Mouse (Mus musculus) ES-Bruce4 (cell line): ENCODE measurements around the gene D630023F18Rik. TPM values are rescaled to one million over a fixed set of nuclear protein-coding genes. Genes with fewer than 3 reads are reported as not detected.

Source experiments
- H3K27ac ChIP-seq: 2 replicates; pipeline ENCODE4 v1.5.1; 2012; ENCODE audit warnings: low read length, inconsistent platforms; ENCODE audit not compliant: insufficient read depth
- H3K27me3 ChIP-seq: 2 replicates; pipeline ENCODE4 v1.6.1; 2012; ENCODE audit warnings: mild to moderate bottlenecking, low read length, inconsistent platforms; ENCODE audit not compliant: control insufficient read depth, poor library complexity, insufficient read depth, severe bottlenecking
- H3K36me3 ChIP-seq: 2 replicates; pipeline ENCODE4 v1.6.1; 2012; ENCODE audit warnings: inconsistent platforms, mild to moderate bottlenecking, low read length, moderate library complexity; ENCODE audit not compliant: control insufficient read depth, poor library complexity, insufficient read depth, severe bottlenecking
- H3K4me1 ChIP-seq: one replicate; pipeline ENCODE4 v1.8.1; 2011; ENCODE audit warnings: low read length; ENCODE audit not compliant: control insufficient read depth, insufficient read depth
- H3K4me3 ChIP-seq: 2 replicates; pipeline ENCODE4 v1.5.1; 2011; ENCODE audit warnings: low read depth, mild to moderate bottlenecking, low read length
- H3K9ac ChIP-seq: 2 replicates; pipeline ENCODE4 v1.6.1; 2012; ENCODE audit warnings: low read depth, mild to moderate bottlenecking, inconsistent platforms; ENCODE audit not compliant: poor library complexity, severe bottlenecking
- H3K9me3 ChIP-seq: replicated peaks from 2 replicates; pipeline ENCODE4 v1.6.1; 2012; ENCODE audit warnings: mild to moderate bottlenecking, low read length, inconsistent platforms; ENCODE audit not compliant: control insufficient read depth, poor library complexity, insufficient read depth, severe bottlenecking
- CTCF ChIP-seq: IDR thresholded peaks from one replicate; pipeline ENCODE4 v1.8.1; 2011; ENCODE audit warnings: low read depth, low read length
- EP300 ChIP-seq: IDR thresholded peaks from 2 replicates; pipeline ENCODE4 v1.6.1; 2011; ENCODE audit warnings: low read depth, low read length; ENCODE audit not compliant: insufficient read depth
- POLR2A ChIP-seq: IDR thresholded peaks from one replicate; pipeline ENCODE4 v1.8.1; 2011; ENCODE audit warnings: low read length; ENCODE audit not compliant: insufficient read depth
- polyA plus RNA-seq: library from polyadenylated mRNA; stranded (reverse); fragments of >200 nt; gene quantifications from 2 replicates; pipeline ENCODE4 v1.2.4, GENCODE M21; 2011; ENCODE audit warnings: low read depth; ENCODE audit not compliant: missing spikeins, insufficient read depth, insufficient read length

Gene D630023F18Rik
- polyA plus RNA-seq, 1 experiment = 9.9 TPM

- Histone ChIP-seq H3K9me3 (no peaks in the 10 kb centered on the region), H3K4me3 (no peak overlapping the region), H3K36me3 (no peaks in the 10 kb centered on the region), H3K9ac (no peak overlapping the region), H3K27ac (no peak overlapping the region), H3K27me3 (no peaks in the 10 kb centered on the region), H3K4me1 (peaks cover 2% of the 10 kb centered on the region)
- no peak for TF ChIP-seq EP300
- TF ChIP-seq CTCF = no peak
- TF ChIP-seq POLR2A = no peak
Observed at GRCm38 (mm10) chr1:65107654-65108279, 15.2 kb downstream of the D630023F18Rik start.

- no peak within 1 kb of the TSS for H3K27ac ChIP-seq
- no peak within 1 kb of the TSS for H3K9ac ChIP-seq
- no peaks in the 10 kb centered on the region for H3K36me3 ChIP-seq
- H3K4me3 ChIP-seq = peak within 1 kb of the TSS; percentile 46; the same call in 1 of the 2 replicates
- no peaks in the 10 kb centered on the region for H3K9me3 ChIP-seq
- H3K4me1 ChIP-seq = peaks cover 2% of the 10 kb centered on the region
- TF ChIP-seq POLR2A = no peak
- no peak for TF ChIP-seq EP300
- TF ChIP-seq CTCF = no peak
- no peaks in the 10 kb centered on the region for H3K27me3 ChIP-seq
Observed at GRCm38 (mm10) chr1:65103273-65103672, 19.7 kb downstream of the D630023F18Rik start, which contains the start of gene Cryga. TSS of gene Cryga (minus strand) at chr1:65103373.

GRCm38 (mm10) chr1:65096953-65097352 is 26.1 kb downstream of the D630023F18Rik start:
- no peak for TF ChIP-seq CTCF
- TF ChIP-seq POLR2A = no peak
- TF ChIP-seq EP300 = no peak
- no peak overlapping the region for H3K4me3 ChIP-seq
- H3K9ac ChIP-seq = no peak overlapping the region
- H3K27me3 ChIP-seq = no peaks in the 10 kb centered on the region
- no peaks in the 10 kb centered on the region for H3K9me3 ChIP-seq
- H3K4me1 ChIP-seq = no peaks in the 10 kb centered on the region
- H3K27ac ChIP-seq = no peak overlapping the region
- no peaks in the 10 kb centered on the region for H3K36me3 ChIP-seq

- no peaks in the 10 kb centered on the region for H3K9me3 ChIP-seq
- TF ChIP-seq CTCF (no peak), EP300 (no peak), POLR2A (no peak)
Observed at GRCm38 (mm10) chr1:65091566-65091965, 31.4 kb downstream of the D630023F18Rik start.

GRCm38 (mm10) chr1:65090370-65090769 is 32.6 kb downstream of the D630023F18Rik start:
- Histone ChIP-seq H3K36me3 (no peaks in the 10 kb centered on the region), H3K27me3 (no peaks in the 10 kb centered on the region), H3K9ac (no peak overlapping the region), H3K4me1 (no peaks in the 10 kb centered on the region), H3K27ac (no peak overlapping the region), H3K4me3 (no peak overlapping the region), H3K9me3 (no peaks in the 10 kb centered on the region)
- no peak for TF ChIP-seq CTCF
- TF ChIP-seq EP300 = no peak
- TF ChIP-seq POLR2A = no peak

More at GRCm38 (mm10) chr1:65091566-65091965, 31.4 kb downstream of the D630023F18Rik start:
- Histone ChIP-seq H3K4me1 (no peaks in the 10 kb centered on the region), H3K36me3 (no peaks in the 10 kb centered on the region), H3K27me3 (no peaks in the 10 kb centered on the region), H3K4me3 (no peak overlapping the region), H3K9ac (no peak overlapping the region), H3K27ac (no peak overlapping the region)

- Histone ChIP-seq H3K9ac (no peak overlapping the region), H3K9me3 (no peaks in the 10 kb centered on the region), H3K27ac (no peak overlapping the region), H3K27me3 (no peaks in the 10 kb centered on the region), H3K4me1 (no peaks in the 10 kb centered on the region), H3K4me3 (no peak overlapping the region), H3K36me3 (no peaks in the 10 kb centered on the region)
- TF ChIP-seq CTCF = no peak
- TF ChIP-seq POLR2A = no peak
- no peak for TF ChIP-seq EP300
Observed at GRCm38 (mm10) chr1:65088567-65089356, 34.3 kb downstream of the D630023F18Rik start.
